Mouse (Mus musculus) liver, adult 2 months (tissue): ENCODE data around the gene Kdm4a. TPM values are rescaled to one million over a fixed set of nuclear protein-coding genes. Genes with fewer than 3 reads are reported as not detected.

ENCODE experiments used
- DNase-seq: peaks from one replicate; pipeline ENCODE4 v3.0.0-alpha.2; 2011; ENCODE audit warnings: low read depth, low spot score; ENCODE audit errors: extremely low read depth
- H3K27ac ChIP-seq: fragments of 200-500 bp; replicated peaks from 2 replicates; pipeline ENCODE4 v1.5.1; 2012; ENCODE audit warnings: low read depth, mild to moderate bottlenecking, control low read depth, inconsistent platforms, low read length; ENCODE audit not compliant: insufficient read depth
- H3K27me3 ChIP-seq: fragments of 200-500 bp; 2 replicates; pipeline ENCODE4 v1.6.1; 2012; ENCODE audit warnings: mild to moderate bottlenecking, moderate library complexity, low read length, inconsistent platforms; ENCODE audit not compliant: control insufficient read depth, insufficient read depth
- H3K36me3 ChIP-seq: fragments of 200-500 bp; 2 replicates; pipeline ENCODE4 v1.6.1; 2012; ENCODE audit warnings: low read length, inconsistent platforms; ENCODE audit not compliant: control insufficient read depth, insufficient read depth
- H3K4me1 ChIP-seq: fragments of 200-500 bp; 2 replicates; pipeline ENCODE4 v1.6.1; 2011; ENCODE audit warnings: low read length; ENCODE audit not compliant: control insufficient read depth, insufficient read depth
- H3K4me3 ChIP-seq: fragments of 200-500 bp; 2 replicates; pipeline ENCODE4 v1.5.1; 2011; ENCODE audit warnings: low read depth, mild to moderate bottlenecking, control low read depth, low read length, moderate library complexity; ENCODE audit not compliant: insufficient read depth
- H3K79me2 ChIP-seq: fragments of 200-500 bp; 2 replicates; pipeline ENCODE4 v1.6.1; 2012; ENCODE audit warnings: inconsistent platforms, mild to moderate bottlenecking, low read length, moderate library complexity; ENCODE audit not compliant: control insufficient read depth, insufficient read depth
- H3K9ac ChIP-seq: fragments of 200-500 bp; 2 replicates; pipeline ENCODE4 v1.6.1; 2012; ENCODE audit warnings: low read depth, mild to moderate bottlenecking, control low read depth, inconsistent platforms, low read length
- CTCF ChIP-seq: fragments of 200-500 bp; IDR thresholded peaks from 2 replicates; pipeline ENCODE4 v1.5.1; 2011; ENCODE audit warnings: low read depth, low read length, control low read depth
- POLR2A ChIP-seq: fragments of 200-500 bp; IDR thresholded peaks from 2 replicates; pipeline ENCODE4 v1.6.1; 2011; ENCODE audit warnings: low read length, control low read depth; ENCODE audit not compliant: insufficient read depth; ENCODE audit errors: extremely low read depth
- WGBS: fragments of 180-500 bp; shearing (Covaris S2); methylation state at CpG from one replicate; pipeline ENCODE4 v1.1.7; 2018; 5-methylcytosine and 5-hydroxymethylcytosine counted together
- polyA plus RNA-seq: library from polyadenylated mRNA; depleted of rRNA; stranded (reverse); fragments of >200 nt; gene quantifications from 2 replicates; pipeline ENCODE4 v1.2.3, GENCODE M21; 2012
- total RNA-seq: library from RNA; depleted of rRNA; stranded (reverse); fragments of >200 nt; gene quantifications from 2 replicates; pipeline ENCODE4 v1.2.3, GENCODE M21; 2014

Gene Kdm4a
- total and polyA plus RNA-seq, 2 experiments: 10.5 to 15.3 TPM

DNA sequence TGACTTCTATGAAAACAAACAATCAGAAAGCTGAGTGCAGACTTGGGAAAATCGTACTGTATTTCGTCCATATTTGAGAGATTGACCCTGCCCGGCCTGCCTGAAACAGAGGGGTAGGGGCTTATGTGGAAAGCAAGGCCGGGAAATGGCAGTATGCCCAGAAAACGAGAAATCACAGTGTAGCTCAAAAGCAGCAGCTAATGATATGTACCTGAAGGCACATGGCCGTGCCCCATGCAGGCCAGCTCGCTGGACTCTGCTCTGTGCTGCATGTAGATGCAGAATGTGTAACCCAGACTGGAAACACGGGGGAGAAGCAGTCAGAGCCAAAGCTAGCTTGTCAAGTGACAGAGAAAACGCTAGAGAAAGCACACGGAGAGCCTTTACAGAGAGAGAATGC, 57.8 kb downstream of the Kdm4a start:
- H3K79me2 ChIP-seq: peaks cover 36% of the 10 kb centered on the region; the same call in 1 of the 2 replicates
- peaks cover 12% of the 10 kb centered on the region for H3K4me1 ChIP-seq
- H3K4me3 ChIP-seq: no peak overlapping the region
- 17% methylated on average over 10 of the region's 10 CpGs for WGBS
- H3K9ac ChIP-seq: peak overlapping the region; percentile 3; the same call in 1 of the 2 replicates
- H3K27ac ChIP-seq: peak overlapping the region; percentile 78
- no peaks in the 10 kb centered on the region for H3K27me3 ChIP-seq
- no peak for TF ChIP-seq CTCF
- TF ChIP-seq POLR2A: no peak
- no peaks in the 10 kb centered on the region for H3K36me3 ChIP-seq
- DNase-seq: peak; percentile 87

GRCm38 (mm10) chr4:118117565-118117964, 62.3 kb downstream of the Kdm4a start:
- Histone ChIP-seq H3K9ac (no peak overlapping the region), H3K79me2 (peaks cover 60% of the 10 kb centered on the region), H3K27me3 (no peaks in the 10 kb centered on the region), H3K4me1 (peaks cover 6% of the 10 kb centered on the region), H3K4me3 (no peak overlapping the region), H3K27ac (no peak overlapping the region), H3K36me3 (no peaks in the 10 kb centered on the region)
- 92% methylated on average over 10 of the region's 10 CpGs for WGBS
- TF ChIP-seq POLR2A (no peak), CTCF (no peak)
- DNase-seq: no peak

- DNase-seq: no peak
- no peaks in the 10 kb centered on the region for H3K27me3 ChIP-seq
- peaks cover 69% of the 10 kb centered on the region for H3K79me2 ChIP-seq
- no peak overlapping the region for H3K9ac ChIP-seq
- TF ChIP-seq CTCF (no peak), POLR2A (no peak)
- H3K4me1 ChIP-seq: no peaks in the 10 kb centered on the region
- no peaks in the 10 kb centered on the region for H3K36me3 ChIP-seq
- H3K27ac ChIP-seq: no peak overlapping the region
- H3K4me3 ChIP-seq: no peak overlapping the region
- 91% methylated on average over 11 of the region's 11 CpGs for WGBS
Observed at GRCm38 (mm10) chr4:118116098-118116497, 63.7 kb downstream of the Kdm4a start.

DNA sequence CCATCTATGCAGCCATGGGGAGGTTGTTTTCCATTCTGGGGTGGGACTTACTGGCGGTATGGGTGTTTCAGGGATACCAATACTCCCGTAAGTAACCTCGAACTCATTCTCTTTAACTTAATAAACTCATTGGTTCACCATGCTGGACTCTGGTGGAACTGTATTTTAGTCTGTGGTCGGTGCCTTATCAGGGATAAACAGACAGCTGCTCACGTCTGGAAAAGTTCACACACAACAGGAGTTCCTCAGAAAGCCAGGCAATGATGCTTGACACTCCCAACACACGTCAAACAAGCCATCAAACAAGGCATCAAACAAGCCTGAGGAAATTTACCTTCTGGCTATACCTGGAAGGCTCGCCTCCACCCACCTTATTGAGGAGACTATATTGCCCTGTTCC, 64.7 kb downstream of the Kdm4a start:
- Histone ChIP-seq H3K27me3 (no peaks in the 10 kb centered on the region), H3K36me3 (no peaks in the 10 kb centered on the region), H3K4me3 (no peak overlapping the region), H3K4me1 (no peaks in the 10 kb centered on the region), H3K79me2 (peaks cover 73% of the 10 kb centered on the region), H3K9ac (no peak overlapping the region), H3K27ac (no peak overlapping the region)
- no peak for DNase-seq
- 89% methylated on average over 7 of the region's 7 CpGs for whole genome bisulfite sequencing
- TF ChIP-seq CTCF (no peak), POLR2A (no peak)

DNA sequence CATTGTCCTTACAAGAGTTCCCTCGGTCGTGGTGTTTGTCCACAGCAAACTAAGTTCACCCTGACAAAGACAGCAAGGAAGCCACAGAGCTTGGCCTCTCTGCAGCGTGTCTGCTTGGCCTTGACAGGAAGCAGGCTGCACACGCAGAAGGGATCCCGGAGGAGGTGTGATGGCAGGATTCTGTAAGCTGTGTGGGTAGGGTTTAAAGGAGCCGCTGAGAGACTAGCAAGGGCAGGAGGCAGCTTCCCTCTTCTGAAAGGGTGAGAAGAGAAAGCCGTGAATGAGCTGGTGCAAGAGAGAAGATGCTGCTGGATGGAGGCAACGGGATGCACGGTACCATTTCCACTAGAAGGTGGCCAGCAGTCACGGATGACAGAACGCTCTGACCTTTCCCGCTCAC, 67.2 kb downstream of the Kdm4a start:
- no peaks in the 10 kb centered on the region for H3K36me3 ChIP-seq
- H3K27me3 ChIP-seq: no peaks in the 10 kb centered on the region
- H3K4me1 ChIP-seq: no peaks in the 10 kb centered on the region
- peaks cover 65% of the 10 kb centered on the region for H3K79me2 ChIP-seq
- no peak for TF ChIP-seq POLR2A
- no peak for TF ChIP-seq CTCF
- DNase-seq: no peak
- no peak overlapping the region for H3K27ac ChIP-seq
- 58% methylated on average over 12 of the region's 12 CpGs for WGBS
- no peak overlapping the region for H3K4me3 ChIP-seq
- no peak overlapping the region for H3K9ac ChIP-seq

- Histone ChIP-seq H3K27ac (no peak overlapping the region), H3K4me1 (no peaks in the 10 kb centered on the region), H3K36me3 (peaks cover 7% of the 10 kb centered on the region; the same call in 1 of the 2 replicates), H3K4me3 (no peak overlapping the region), H3K27me3 (no peaks in the 10 kb centered on the region), H3K9ac (no peak overlapping the region), H3K79me2 (peaks cover 41% of the 10 kb centered on the region)
- DNase-seq: no peak
- TF ChIP-seq CTCF: no peak
- TF ChIP-seq POLR2A: no peak
- 81% methylated on average over 13 of the region's 13 CpGs for WGBS
Observed at GRCm38 (mm10) chr4:118109649-118110048, 70.2 kb downstream of the Kdm4a start.
